Mouse (Mus musculus) left cerebral cortex, postnatal 4 days (tissue): ENCODE data around the gene Alg10b. TPM values are rescaled to one million over a fixed set of nuclear protein-coding genes. Genes with fewer than 3 reads are reported as not detected.
"Not testable (repeated sequence)": the region's sequence is repeated elsewhere in the genome, so short reads cannot be mapped to it uniquely, and the experiment has no call there.

Source experiments
- DNase-seq: peaks from one replicate; pipeline ENCODE4 v3.0.0-alpha.2; 2022
- intact Hi-C: fragments of 180-260 bp; cut with DNase I; formaldehyde crosslinking; loops from one replicate; pipeline ENCODE4 v1.15.1; 2025
- microRNA-seq: library from miRNA; unstranded; fragments of <30 nt; microRNA quantifications from one replicate; pipeline ENCODE4 v1.2.0, GENCODE M21; 2022
- total RNA-seq, 2 experiments: library from RNA; stranded (reverse); gene quantifications; 2 replicates each; pipeline ENCODE4 v1.2.3; 2021

Alg10b gene
- 10 to 100 TPM; 47.7 to 49.4 TPM for total RNA-seq

GRCm38 (mm10) chr15:90223969-90224750 is at the start of gene Alg10b:
TSS of gene Alg10b (plus strand) at chr15:90224311.
- intact Hi-C loops, result no loop called here
- peak; percentile 94 for DNase-seq

- intact Hi-C loops, DNase-seq: not testable (repeated sequence)
These were observed 41.0 kb upstream of the Alg10b start for GRCm38 (mm10) chr15:90183108-90183507.

- DNase-seq, result no peak
- intact Hi-C loops, result no loop called here
These were observed 40.6 kb upstream of the Alg10b start for GRCm38 (mm10) chr15:90183511-90183910.

- intact Hi-C loops, result no loop called here
- DNase-seq, result no peak
These were observed 39.4 kb upstream of the Alg10b start for GRCm38 (mm10) chr15:90184743-90185142.

GRCm38 (mm10) chr15:90189477-90189876 is 34.6 kb upstream of the Alg10b start:
- intact Hi-C loops, result no loop called here
- no peak for DNase-seq

GRCm38 (mm10) chr15:90213946-90214345 is 10.2 kb upstream of the Alg10b start:
- DNase-seq, result no peak
- intact Hi-C loops, result no loop called here

- intact Hi-C loops, result loop anchor here (5.0 kb wide), 1 partner anchor 593 kb away; no protein-coding TSS in a partner anchor
- DNase-seq, result peak; percentile 55
These were observed 9.2 kb upstream of the Alg10b start for GRCm38 (mm10) chr15:90214913-90215312.

- DNase-seq, result no peak
- intact Hi-C loops, result no loop called here
These were observed 1.0 kb downstream of the Alg10b start for GRCm38 (mm10) chr15:90225058-90225575.

- DNase-seq, result no peak
- intact Hi-C loops, result no loop called here
These were observed 13.5 kb downstream of the Alg10b start for GRCm38 (mm10) chr15:90237657-90238056.

- intact Hi-C loops, result loop anchor here (5.0 kb wide), 1 partner anchor 683 kb away; no protein-coding TSS in a partner anchor
- DNase-seq, result no peak
These were observed 20.0 kb downstream of the Alg10b start for GRCm38 (mm10) chr15:90244081-90244480.

GRCm38 (mm10) chr15:90249694-90250093 is 25.6 kb downstream of the Alg10b start:
- intact Hi-C loops, result loop anchor here (5.0 kb wide), 2 partner anchors 428 to 593 kb away; partner anchors contain the start of gene Cpne8
- no peak for DNase-seq

GRCm38 (mm10) chr15:90282876-90283275 is 58.8 kb downstream of the Alg10b start:
- no peak for DNase-seq
- intact Hi-C loops, result no loop called here

Small RNA genes within 50 kb of the gene (microRNA-seq; reads per million reads assigned to microRNA genes)
- gene Mir7648, result 2.4 reads per million
